Mouse (Mus musculus) C2C12 (cell line): Measurements from ENCODE around the gene Gpr15.

ENCODE experiments used
- CEBPB ChIP-seq: IDR thresholded peaks from one replicate; pipeline ENCODE4 v1.6.1; 2011; ENCODE audit warnings: low read depth, mild to moderate bottlenecking, control low read depth, moderate library complexity
- CTCF ChIP-seq: IDR thresholded peaks from one replicate; pipeline ENCODE4 v1.5.1; 2011; ENCODE audit not compliant: control insufficient read depth, insufficient read depth, insufficient read length
- FOSL1 ChIP-seq: IDR thresholded peaks from one replicate; pipeline ENCODE4 v1.8.0; 2011; ENCODE audit warnings: mild to moderate bottlenecking, low read length; ENCODE audit not compliant: poor library complexity, insufficient read depth, severe bottlenecking
- MAX ChIP-seq: IDR thresholded peaks from one replicate; pipeline ENCODE4 v1.6.1; 2011; ENCODE audit warnings: mild to moderate bottlenecking, control low read depth
- MYOG ChIP-seq: IDR thresholded peaks from one replicate; pipeline ENCODE4 v1.6.1; 2011; ENCODE audit not compliant: control insufficient read depth, insufficient read length; ENCODE audit errors: extremely low read depth
- USF1 ChIP-seq: IDR thresholded peaks from one replicate; pipeline ENCODE4 v1.6.1; 2011; ENCODE audit warnings: low read depth, mild to moderate bottlenecking, control low read depth, moderate library complexity

GRCm38 (mm10) chr16:58696796-58697195 is 22.1 kb downstream of the Gpr15 start:
- TF ChIP-seq CTCF (no peak), USF1 (no peak), FOSL1 (no peak), CEBPB (no peak), MYOG (no peak), MAX (no peak)
